Mouse (Mus musculus) liver, embryonic 14.5 days (tissue): ENCODE data around the gene Rhbdd1.

Experiments
- CTCF ChIP-seq: IDR thresholded peaks from 2 replicates; pipeline ENCODE4 v1.5.1; 2016; ENCODE audit warnings: antibody characterized with exemption, low read depth, control low read depth
- EP300 ChIP-seq: IDR thresholded peaks from 2 replicates; pipeline ENCODE4 v1.6.1; 2016; ENCODE audit warnings: antibody characterized with exemption, low read depth

DNA sequence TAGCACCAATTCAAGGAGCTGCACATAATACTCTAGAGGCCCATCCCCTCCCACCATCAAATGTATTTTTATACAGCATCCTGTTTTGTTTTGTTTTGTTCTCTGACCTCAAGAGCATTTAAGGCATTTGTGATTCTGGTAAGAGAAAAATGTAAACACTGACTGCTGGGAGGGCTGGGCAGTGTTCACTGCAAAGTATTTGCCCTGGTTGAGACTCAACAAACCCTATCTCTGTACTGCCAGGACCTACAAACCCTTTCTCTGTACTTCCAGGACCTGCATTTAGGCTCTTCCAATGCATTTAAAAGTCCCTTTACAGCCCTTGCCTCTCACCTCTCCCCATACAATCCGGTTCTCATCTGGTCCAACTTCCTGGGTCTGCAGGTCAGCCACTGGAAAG is 41.9 kb upstream of the Rhbdd1 start:
- TF ChIP-seq CTCF (no peak), EP300 (no peak)
